Mouse (Mus musculus) midbrain, embryonic 11.5 days (tissue): ENCODE measurements around the gene Mfsd1. TPM values are rescaled to one million over a fixed set of nuclear protein-coding genes. Genes with fewer than 3 reads are reported as not detected.

ENCODE experiments used
- polyA plus RNA-seq: library from polyadenylated mRNA; unstranded; fragments of >200 nt; fragmentation: Nextera tagmentation; extraction: Ambion mirVana; gene quantifications from 2 replicates; pipeline ENCODE4 v1.2.1, GENCODE M21; 2014

Mfsd1 gene
- polyA plus RNA-seq, 1 experiment from 2014 or later = 68.0 TPM

Other genes starting within 250 kb of the Mfsd1 start
- gene Mlf1, start 208.6 kb upstream of the Mfsd1 start, polyA plus RNA-seq = 29.2 and 31.7 TPM in 2 replicates
- not detected in 2 replicates for gene Gm17402, start 207.6 kb upstream of the Mfsd1 start, polyA plus RNA-seq
- 49.9 and 51.9 TPM in 2 replicates for gene Gfm1, start 152.6 kb upstream of the Mfsd1 start, polyA plus RNA-seq
- 65.2 and 65.3 TPM in 2 replicates for gene Lxn, start 118.8 kb upstream of the Mfsd1 start, polyA plus RNA-seq
- gene Rarres1, start 67.2 kb upstream of the Mfsd1 start, polyA plus RNA-seq = 0.77 and 1.2 TPM in 2 replicates